Mouse (Mus musculus): Measurements from ENCODE around the gene Top2a.

The Top2a gene

DNA sequence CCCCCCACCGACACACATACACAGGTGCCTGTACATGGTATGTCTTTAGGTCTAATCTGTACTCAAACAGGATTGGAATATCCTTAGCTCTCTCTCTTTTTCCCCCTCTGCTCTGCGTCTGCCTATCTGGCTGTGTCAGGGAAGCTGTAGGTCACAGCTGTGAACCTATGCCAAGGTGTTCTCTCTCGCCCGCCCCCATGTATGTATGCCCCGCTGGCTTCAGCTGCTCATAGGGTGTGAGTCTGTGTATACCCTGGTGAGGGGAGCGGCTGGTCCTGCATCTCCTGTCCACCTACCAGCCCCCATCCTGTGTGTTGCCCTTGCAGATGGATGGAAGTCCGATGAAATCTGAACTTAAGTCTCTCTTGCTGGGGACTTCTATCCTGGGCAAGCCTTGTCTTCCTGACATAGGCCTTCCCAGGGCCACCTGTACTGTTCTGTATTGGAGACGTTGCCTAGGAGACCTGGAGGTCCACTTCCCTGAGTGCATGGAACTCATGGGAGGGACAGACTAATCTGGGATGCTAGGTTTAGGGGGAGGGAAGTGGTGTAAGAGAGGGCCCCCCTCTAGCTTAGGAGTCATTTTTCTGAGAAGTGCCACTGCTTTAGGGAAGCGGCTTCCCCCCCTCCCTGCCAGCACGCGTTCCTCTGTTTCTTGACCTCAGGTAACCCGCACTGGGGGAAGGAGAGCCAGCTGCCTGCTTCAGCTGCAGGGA is 74.6 kb downstream of the Top2a start:
- DNase-seq (ENCODE audit: low spot score): no peak

DNA sequence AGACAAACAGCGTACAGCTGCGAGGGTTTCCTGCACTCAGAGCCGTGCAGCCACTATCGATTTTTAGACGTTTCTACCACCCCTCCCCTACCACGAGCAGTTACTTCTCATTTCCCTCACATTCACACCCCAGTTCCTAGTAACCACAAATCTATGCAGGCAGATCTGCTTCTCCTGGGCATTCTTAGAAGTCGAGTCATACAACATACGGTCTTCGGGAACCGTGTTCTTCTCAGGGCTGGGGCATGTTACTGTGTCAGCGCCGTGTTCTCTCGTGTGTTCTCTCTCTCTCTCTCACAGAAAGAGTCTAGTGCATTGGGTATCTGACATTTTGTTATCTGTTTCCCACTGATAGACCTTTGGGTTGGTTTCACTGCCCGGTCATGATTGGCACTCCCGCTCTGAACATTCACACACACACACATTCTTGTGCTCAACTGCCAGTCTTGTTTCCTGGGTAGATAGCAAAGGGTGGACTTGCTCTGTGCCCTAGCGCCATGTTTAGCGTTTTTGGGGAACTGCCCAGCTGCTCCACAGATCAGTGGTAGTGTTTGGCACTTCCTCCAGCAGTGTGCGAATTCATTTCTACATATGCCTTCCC is 75.9 kb downstream of the Top2a start:
- no peak for DNase-seq (ENCODE audit: low spot score)

DNA sequence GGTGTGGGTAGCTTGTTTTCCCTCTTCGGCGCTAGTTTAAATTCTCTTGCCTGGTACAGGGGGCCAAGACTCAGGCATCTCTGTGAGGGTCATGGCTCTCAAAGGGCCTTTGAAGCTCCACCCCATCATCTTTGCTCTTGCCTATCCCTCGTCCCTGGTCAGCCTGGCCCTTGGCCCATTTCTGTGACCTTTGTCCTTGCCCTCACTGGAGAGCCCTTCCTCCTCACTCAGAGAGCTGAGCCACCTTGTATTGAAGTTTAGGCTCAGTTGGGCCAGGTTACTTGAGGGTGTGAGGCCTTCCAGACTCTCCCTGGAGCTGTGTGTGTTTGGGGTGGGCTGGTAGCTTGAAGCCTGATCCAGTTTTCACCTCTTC is 78.4 kb downstream of the Top2a start:
- no peak for DNase-seq (ENCODE audit: low spot score)

DNA sequence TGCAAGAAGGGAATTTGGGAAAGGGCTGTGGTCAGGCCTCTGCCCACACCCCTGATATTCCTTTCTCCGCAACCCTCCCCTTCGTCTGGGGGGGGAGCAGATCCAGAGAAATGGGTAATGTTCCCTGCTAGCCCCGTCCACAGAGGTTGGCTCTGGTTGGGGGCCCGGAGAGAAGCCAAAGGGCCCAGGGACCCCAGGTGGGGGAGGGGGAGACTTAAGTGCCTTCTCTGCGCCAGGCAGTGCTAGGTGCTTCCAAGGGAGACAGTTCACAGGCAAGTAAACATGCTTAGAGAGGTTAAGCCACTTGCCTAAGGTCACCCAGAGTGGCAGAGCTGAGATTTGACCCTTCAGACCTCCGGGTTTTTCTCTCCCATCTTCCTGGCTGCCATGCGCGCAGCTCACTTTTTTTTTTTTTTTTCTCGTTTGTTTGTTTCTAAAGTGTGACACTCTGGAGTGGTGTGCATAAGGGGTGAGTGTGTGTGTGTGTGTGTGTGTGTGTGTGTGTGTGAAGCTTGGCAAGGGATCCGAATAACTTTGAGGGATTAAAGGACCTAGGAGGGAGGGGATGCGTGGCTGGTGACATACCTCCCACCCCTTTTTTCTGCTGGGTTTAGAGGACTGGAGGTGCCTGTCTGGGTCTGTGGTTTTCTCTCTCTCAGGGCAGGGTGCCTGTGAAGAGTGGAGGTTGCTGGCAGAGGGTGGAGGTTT is 78.9 kb downstream of the Top2a start:
- DNase-seq (ENCODE audit: low spot score): no peak

DNA sequence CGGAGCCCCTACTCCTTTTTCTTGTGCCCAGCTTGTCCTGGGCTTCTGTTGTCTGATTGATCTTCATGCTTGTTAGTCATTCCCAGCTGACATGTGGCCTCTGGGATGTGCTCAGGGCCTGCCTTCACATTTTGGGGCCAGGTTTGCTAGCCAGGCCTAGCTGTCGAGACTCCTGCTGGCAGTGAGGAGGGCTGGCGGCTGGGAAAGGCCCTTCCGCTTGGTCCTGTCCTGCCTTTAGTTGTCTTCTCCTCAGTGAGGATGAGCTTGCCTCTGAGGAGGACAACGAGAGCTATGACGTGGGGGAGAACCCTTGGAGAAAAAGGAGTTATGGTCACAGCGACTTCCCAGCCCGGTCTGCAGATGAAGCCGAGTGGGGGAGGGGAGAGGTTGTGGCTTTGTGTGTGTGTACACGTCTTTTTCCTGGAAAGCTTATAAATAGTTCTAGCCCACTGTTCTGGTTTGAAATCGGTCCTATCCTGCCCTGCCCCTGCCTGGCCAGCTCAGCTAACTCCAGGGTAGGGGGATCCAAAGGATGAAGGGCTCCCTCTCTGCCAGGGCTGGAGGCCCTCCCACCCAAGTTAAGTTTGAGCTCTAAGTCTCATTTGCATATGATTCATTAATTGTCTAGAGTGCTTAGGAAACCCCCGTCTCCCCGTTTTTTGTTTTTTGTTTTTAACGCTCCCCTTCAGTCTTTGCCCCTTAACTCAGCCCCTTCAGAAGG is 80.1 kb downstream of the Top2a start:
- DNase-seq (ENCODE audit: low spot score): peak; percentile 77
